Mouse (Mus musculus): ENCODE results near the gene Ybx3. TPM values are rescaled to one million over a fixed set of nuclear protein-coding genes. Genes with fewer than 3 reads are reported as not detected.

Gene Ybx3
- polyA plus RNA-seq, 1 experiment from 2014 or later, result 50.3 TPM

Other genes starting within 250 kb of the Ybx3 start
- 0.27 and 0.30 TPM in 2 replicates for gene Klra2, start 141.1 kb downstream of the Ybx3 start, polyA plus RNA-seq (2015; fragmentation: Nextera tagmentation; extraction: Ambion mirVana)
- 62.1 and 70.2 TPM in 2 replicates for gene Magohb, start 95.2 kb downstream of the Ybx3 start, polyA plus RNA-seq (2015; fragmentation: Nextera tagmentation; extraction: Ambion mirVana)
- 3.7 and 3.9 TPM in 2 replicates for gene Styk1, start 34.9 kb downstream of the Ybx3 start, polyA plus RNA-seq (2015; fragmentation: Nextera tagmentation; extraction: Ambion mirVana)
- not detected in 2 replicates for gene 5430401F13Rik, start 97.9 kb upstream of the Ybx3 start, polyA plus RNA-seq (2015; fragmentation: Nextera tagmentation; extraction: Ambion mirVana)
- gene Gm6619, start 97.9 kb upstream of the Ybx3 start, polyA plus RNA-seq (2015; fragmentation: Nextera tagmentation; extraction: Ambion mirVana), result not detected in 2 replicates
- gene Tas2r130, start 242.4 kb upstream of the Ybx3 start, polyA plus RNA-seq (2015; fragmentation: Nextera tagmentation; extraction: Ambion mirVana), result not detected in 2 replicates

All from kidney, embryonic 15.5 days (tissue).